Mouse (Mus musculus): ENCODE data around the gene Prcp. TPM values are rescaled to one million over a fixed set of nuclear protein-coding genes. Genes with fewer than 3 reads are reported as not detected.
A peak's percentile ranks its signal among the peaks of the same experiment; 100 is the strongest.
"Not testable (repeated sequence)": the region's sequence is repeated elsewhere in the genome, so short reads cannot be mapped to it uniquely, and the experiment has no call there.

Prcp gene
- polyA plus RNA-seq, 1 experiment from 2014 or later, result 120 TPM

GRCm38 (mm10) chr7:92876538-92876937 is 2.3 kb downstream of the Prcp start:
- Histone ChIP-seq H3K79me2 (ENCODE audit: inconsistent target) (peaks cover 61% of the 10 kb centered on the region), H3K27ac (peak overlapping the region; percentile 95), H3K36me3 (ENCODE audit: inconsistent target) (no peaks in the 10 kb centered on the region), H3K4me3 (ENCODE audit: inconsistent target) (peak overlapping the region; percentile 76)
- WGBS (ENCODE audit: missing documents), result 4% methylated on average over 7 of the region's 7 CpGs

DNA sequence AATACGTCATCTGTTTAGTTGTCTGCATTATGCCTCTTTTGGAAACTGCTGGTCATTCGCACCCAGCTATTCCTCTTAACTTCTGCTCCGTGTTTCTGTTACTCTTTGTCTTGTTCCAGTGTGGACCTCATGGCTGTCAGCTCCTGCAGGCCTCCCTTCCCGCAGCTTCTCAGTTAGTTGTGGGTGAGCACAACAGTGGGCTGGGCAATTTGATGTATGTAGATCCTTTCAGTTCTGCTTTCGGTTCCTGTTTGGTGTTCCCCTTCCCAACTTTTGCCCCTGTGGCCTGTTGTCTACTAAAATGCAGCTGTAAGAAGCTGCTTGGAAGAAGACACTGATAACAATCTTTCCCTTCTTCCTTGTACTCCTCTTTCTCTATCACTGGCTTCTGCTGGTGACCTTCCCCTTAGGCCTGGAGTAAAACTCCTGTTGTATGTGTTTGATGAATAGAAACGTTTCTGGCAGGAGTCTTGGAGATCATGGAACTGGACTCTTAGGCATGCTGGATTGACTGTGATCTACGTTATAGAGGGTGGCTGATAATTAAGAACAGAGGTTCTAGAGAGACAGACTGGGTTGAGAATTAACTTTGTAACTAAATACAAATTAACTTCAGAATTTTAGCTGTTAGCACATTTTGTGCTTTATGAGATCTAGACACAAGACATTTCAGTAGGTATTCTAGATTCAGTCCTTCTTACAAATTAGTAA is 4.5 kb downstream of the Prcp start:
- H3K79me2 ChIP-seq (ENCODE audit: inconsistent target), result peaks cover 71% of the 10 kb centered on the region
- H3K36me3 ChIP-seq (ENCODE audit: inconsistent target), result no peaks in the 10 kb centered on the region
- peak overlapping the region; percentile 95 for H3K27ac ChIP-seq
- H3K4me3 ChIP-seq (ENCODE audit: inconsistent target), result peak overlapping the region; percentile 14; the same call in 1 of the 2 replicates
- 6% methylated on average over 7 of the region's 7 CpGs for WGBS (ENCODE audit: missing documents)

- Histone ChIP-seq H3K79me2 (ENCODE audit: inconsistent target) (peaks cover 91% of the 10 kb centered on the region), H3K36me3 (ENCODE audit: inconsistent target) (peaks cover 6% of the 10 kb centered on the region; the same call in 1 of the 2 replicates), H3K27ac (no peak overlapping the region), H3K4me3 (ENCODE audit: inconsistent target) (no peak overlapping the region)
- WGBS (ENCODE audit: missing documents), result 87% methylated on average over 9 of the region's 9 CpGs
Measured at GRCm38 (mm10) chr7:92883850-92884716, 9.8 kb downstream of the Prcp start.

- 90% methylated on average over 6 of the region's 6 CpGs for WGBS (ENCODE audit: missing documents)
- no peak overlapping the region for H3K27ac ChIP-seq
- peaks cover 16% of the 10 kb centered on the region; the same call in 1 of the 2 replicates for H3K36me3 ChIP-seq (ENCODE audit: inconsistent target)
Measured at GRCm38 (mm10) chr7:92884998-92885660, 10.9 kb downstream of the Prcp start.

GRCm38 (mm10) chr7:92886801-92887200 is 12.5 kb downstream of the Prcp start:
- Histone ChIP-seq H3K4me3 (ENCODE audit: inconsistent target) (no peak overlapping the region), H3K79me2 (ENCODE audit: inconsistent target) (peaks cover 88% of the 10 kb centered on the region), H3K36me3 (ENCODE audit: inconsistent target) (peaks cover 18% of the 10 kb centered on the region; the same call in 1 of the 2 replicates), H3K27ac (no peak overlapping the region)
- WGBS (ENCODE audit: missing documents), result 96% methylated on average over 7 of the region's 7 CpGs

More at GRCm38 (mm10) chr7:92884998-92885660, 10.9 kb downstream of the Prcp start:
- peaks cover 91% of the 10 kb centered on the region for H3K79me2 ChIP-seq (ENCODE audit: inconsistent target)
- no peak overlapping the region for H3K4me3 ChIP-seq (ENCODE audit: inconsistent target)

DNA sequence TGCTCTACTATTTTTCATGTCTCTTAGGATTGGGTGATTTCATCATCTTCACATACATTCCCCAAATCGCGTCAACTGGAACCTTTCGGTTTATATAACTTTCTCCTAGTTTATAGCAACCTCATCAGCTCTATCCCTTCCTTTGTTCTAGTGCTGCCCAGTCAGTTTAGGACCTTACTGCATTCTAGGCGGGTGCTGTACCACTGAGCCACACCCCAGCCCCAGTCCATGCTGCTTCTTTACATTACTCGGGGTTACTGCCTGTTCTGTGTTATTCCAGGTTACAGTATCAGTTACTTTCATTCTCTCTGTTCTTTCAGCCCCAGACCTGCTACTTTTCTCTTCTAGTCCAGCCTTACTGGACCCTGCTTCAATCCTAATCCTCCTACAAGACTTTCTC is 13.0 kb downstream of the Prcp start:
- 91% methylated on average over 5 of the region's 5 CpGs for WGBS (ENCODE audit: missing documents)
- Histone ChIP-seq H3K36me3 (ENCODE audit: inconsistent target) (peaks cover 18% of the 10 kb centered on the region; the same call in 1 of the 2 replicates), H3K4me3 (ENCODE audit: inconsistent target) (no peak overlapping the region), H3K79me2 (ENCODE audit: inconsistent target) (peaks cover 88% of the 10 kb centered on the region), H3K27ac (no peak overlapping the region)

GRCm38 (mm10) chr7:92890211-92890610 is 15.9 kb downstream of the Prcp start:
- peaks cover 86% of the 10 kb centered on the region for H3K79me2 ChIP-seq (ENCODE audit: inconsistent target)
- no peak overlapping the region for H3K27ac ChIP-seq
- no peak overlapping the region for H3K4me3 ChIP-seq (ENCODE audit: inconsistent target)
- 77% methylated on average over 1 of the region's 1 CpGs for WGBS (ENCODE audit: missing documents)
- H3K36me3 ChIP-seq (ENCODE audit: inconsistent target), result peaks cover 18% of the 10 kb centered on the region; the same call in 1 of the 2 replicates

GRCm38 (mm10) chr7:92890618-92891230 is 16.5 kb downstream of the Prcp start:
- H3K27ac ChIP-seq, result no peak overlapping the region
- H3K79me2 ChIP-seq (ENCODE audit: inconsistent target), result peaks cover 87% of the 10 kb centered on the region
- peaks cover 18% of the 10 kb centered on the region; the same call in 1 of the 2 replicates for H3K36me3 ChIP-seq (ENCODE audit: inconsistent target)
- H3K4me3 ChIP-seq (ENCODE audit: inconsistent target), result no peak overlapping the region
- 94% methylated on average over 4 of the region's 4 CpGs for WGBS (ENCODE audit: missing documents)

- Histone ChIP-seq H3K36me3 (ENCODE audit: inconsistent target) (peaks cover 13% of the 10 kb centered on the region; the same call in 1 of the 2 replicates), H3K4me3 (ENCODE audit: inconsistent target) (no peak overlapping the region), H3K27ac (no peak overlapping the region), H3K79me2 (ENCODE audit: inconsistent target) (peaks cover 95% of the 10 kb centered on the region)
- WGBS (ENCODE audit: missing documents), result 22% methylated on average over 3 of the region's 3 CpGs
Measured at GRCm38 (mm10) chr7:92893478-92893877, 19.2 kb downstream of the Prcp start.

- WGBS (ENCODE audit: missing documents), result 83% methylated on average over 4 of the region's 5 CpGs
- no peak overlapping the region for H3K4me3 ChIP-seq (ENCODE audit: inconsistent target)
- H3K79me2 ChIP-seq (ENCODE audit: inconsistent target), result peaks cover 77% of the 10 kb centered on the region
- no peak overlapping the region for H3K27ac ChIP-seq
- no peaks in the 10 kb centered on the region for H3K36me3 ChIP-seq (ENCODE audit: inconsistent target)
Measured at GRCm38 (mm10) chr7:92896036-92896435, 21.8 kb downstream of the Prcp start.

- H3K79me2 ChIP-seq (ENCODE audit: inconsistent target), result peaks cover 70% of the 10 kb centered on the region
- no peaks in the 10 kb centered on the region for H3K36me3 ChIP-seq (ENCODE audit: inconsistent target)
- WGBS (ENCODE audit: missing documents), result 56% methylated on average over 2 of the region's 2 CpGs
- no peak overlapping the region for H3K27ac ChIP-seq
- H3K4me3 ChIP-seq (ENCODE audit: inconsistent target), result no peak overlapping the region
Measured at GRCm38 (mm10) chr7:92897021-92897420, 22.8 kb downstream of the Prcp start.

- peaks cover 18% of the 10 kb centered on the region for H3K36me3 ChIP-seq (ENCODE audit: inconsistent target)
- no peak overlapping the region for H3K4me3 ChIP-seq (ENCODE audit: inconsistent target)
- no peak overlapping the region for H3K27ac ChIP-seq
- peaks cover 7% of the 10 kb centered on the region; the same call in 1 of the 2 replicates for H3K79me2 ChIP-seq (ENCODE audit: inconsistent target)
- WGBS (ENCODE audit: missing documents), result 44% methylated on average over 7 of the region's 7 CpGs
Measured at GRCm38 (mm10) chr7:92903360-92904038, 29.2 kb downstream of the Prcp start.

DNA sequence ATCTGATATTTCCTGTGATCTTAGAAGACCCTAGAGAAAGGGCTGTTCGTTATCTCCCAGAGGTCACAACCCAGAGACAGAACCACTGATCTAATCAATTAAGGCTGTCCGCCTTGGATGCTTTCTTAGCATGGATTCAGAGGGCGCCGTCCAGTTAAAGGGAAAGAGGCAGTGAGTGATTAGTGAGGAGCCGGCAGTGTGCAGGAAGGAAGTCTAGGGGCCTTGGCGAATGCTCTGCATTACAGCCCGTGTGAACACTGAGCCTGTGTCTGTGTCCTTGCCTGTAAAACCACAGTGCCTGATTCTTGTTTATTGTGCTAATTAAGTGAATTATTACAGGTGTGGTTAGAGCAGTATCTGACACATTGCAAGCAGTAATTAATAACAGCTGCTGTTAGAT is 30.0 kb downstream of the Prcp start:
- not testable (repeated sequence) for H3K4me3 ChIP-seq (ENCODE audit: inconsistent target); H3K79me2 ChIP-seq (ENCODE audit: inconsistent target); H3K27ac ChIP-seq
- WGBS (ENCODE audit: missing documents), result 43% methylated on average over 3 of the region's 7 CpGs
- peaks cover 20% of the 10 kb centered on the region for H3K36me3 ChIP-seq (ENCODE audit: inconsistent target)

Data from macrophage (primary cell).